Mouse (Mus musculus) cerebellum, adult 2 months (tissue): ENCODE data around the gene Smco4.

Source experiments
- CTCF ChIP-seq: fragments of 200-500 bp; IDR thresholded peaks from 2 replicates; pipeline ENCODE4 v1.5.1; 2011; ENCODE audit warnings: low read depth, mild to moderate bottlenecking, control low read depth, low read length, moderate library complexity, borderline replicate concordance; ENCODE audit not compliant: insufficient read depth
- POLR2A ChIP-seq: fragments of 200-500 bp; IDR thresholded peaks from 2 replicates; pipeline ENCODE4 v1.6.1; 2011; ENCODE audit warnings: low read length, control low read depth, borderline replicate concordance; ENCODE audit not compliant: insufficient read depth

DNA sequence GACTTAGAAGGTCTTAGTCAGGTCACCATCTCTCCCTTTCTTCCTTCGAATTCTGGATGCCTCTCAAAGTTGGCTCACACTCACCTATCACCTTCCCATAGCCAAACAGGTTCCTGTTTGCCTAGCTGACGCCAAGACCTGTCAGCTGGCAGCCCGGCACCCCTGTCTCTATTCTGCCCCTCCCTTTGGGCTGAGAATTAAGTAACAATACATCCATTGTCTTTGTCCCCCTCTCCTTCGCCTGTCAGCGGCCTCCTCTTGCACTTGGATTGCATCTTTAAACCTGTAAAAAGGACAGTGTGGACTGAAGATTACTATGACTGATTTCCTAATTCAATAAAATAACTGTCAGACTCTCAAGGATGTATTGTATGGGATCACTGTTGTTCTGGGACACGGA lies 34.6 kb downstream of the Smco4 start:
- TF ChIP-seq CTCF (no peak), POLR2A (no peak)
